Mouse (Mus musculus) monocyte, adult 2 months (primary cell): ENCODE measurements around the gene Ankrd55.
"Not testable (repeated sequence)": the region's sequence is repeated elsewhere in the genome, so short reads cannot be mapped to it uniquely, and the experiment has no call there.

Experiments
- DNase-seq, 2 experiments: peaks; one replicate each; pipeline ENCODE4 v3.0.0; 2022; ENCODE audit warnings: low spot score in 2 of 2, low read depth in 1 of 2

Ankrd55 gene

DNA sequence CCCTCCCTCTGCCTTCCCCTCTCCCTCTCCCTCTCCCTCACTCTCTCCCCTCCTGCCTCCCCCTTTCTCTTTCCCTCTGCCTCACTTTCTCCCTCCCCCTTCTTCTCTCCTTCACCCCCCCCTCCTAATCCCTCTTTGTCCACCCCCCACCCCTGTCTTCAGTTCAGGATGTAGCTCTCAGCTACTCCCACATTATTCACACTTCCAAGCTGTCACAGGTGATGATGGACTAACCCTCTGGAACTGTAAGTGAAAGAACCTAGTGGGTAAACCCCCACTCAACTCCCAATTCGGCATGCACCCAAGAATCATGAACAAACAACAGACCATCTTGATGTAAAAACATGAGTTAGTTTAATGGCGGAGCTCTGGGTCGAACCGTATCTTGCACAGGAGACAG lies 122.2 kb downstream of the Ankrd55 start:
- DNase-seq: no peak

DNA sequence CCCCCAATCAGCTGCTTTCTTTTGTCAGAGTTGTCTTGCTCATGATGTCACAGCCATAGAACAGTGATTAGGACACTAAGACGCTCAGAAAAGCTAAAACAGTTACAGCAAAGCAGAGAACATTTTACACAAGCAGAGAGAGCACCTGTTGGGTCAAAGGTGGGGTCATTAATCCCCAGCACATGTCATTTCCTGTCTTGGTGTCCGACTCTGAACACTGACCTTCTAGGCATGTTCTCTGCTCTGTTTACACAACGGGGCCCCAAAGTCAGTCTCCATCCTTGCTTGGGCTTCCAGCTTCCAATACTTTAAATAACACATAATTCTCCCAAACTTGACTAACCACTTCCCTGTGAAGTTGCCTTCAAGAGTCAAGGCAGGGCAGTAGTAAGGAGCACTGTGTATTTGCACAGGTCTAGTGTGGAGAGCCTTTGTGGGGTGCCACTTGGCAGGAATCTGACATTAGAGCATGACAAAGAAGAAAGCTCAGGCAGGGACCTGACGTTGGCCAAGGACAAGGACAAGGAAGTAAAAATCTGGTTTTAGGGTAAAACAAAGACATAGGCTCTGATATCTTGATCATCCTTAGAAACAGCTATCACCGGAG lies 123.1 kb downstream of the Ankrd55 start:
- no peak for DNase-seq

DNA sequence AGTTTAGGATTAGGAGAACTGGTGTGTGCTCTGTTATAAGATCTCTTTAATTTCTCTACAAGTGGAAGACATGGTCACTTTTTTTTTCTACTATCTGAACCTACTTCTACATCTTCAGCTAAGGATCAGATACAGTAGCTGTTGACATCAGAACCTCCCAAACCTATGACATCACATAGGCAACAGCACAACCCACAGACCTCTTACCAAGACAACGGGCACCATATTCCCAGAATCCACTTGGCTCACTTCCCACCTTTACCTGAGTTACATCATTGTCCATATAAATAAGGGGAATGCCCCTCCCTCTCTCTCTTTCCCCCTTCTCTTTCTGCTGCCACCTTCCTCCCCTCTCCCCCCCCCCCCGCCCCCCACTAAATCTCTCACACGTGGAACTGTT lies 124.0 kb downstream of the Ankrd55 start:
- DNase-seq: no peak

DNA sequence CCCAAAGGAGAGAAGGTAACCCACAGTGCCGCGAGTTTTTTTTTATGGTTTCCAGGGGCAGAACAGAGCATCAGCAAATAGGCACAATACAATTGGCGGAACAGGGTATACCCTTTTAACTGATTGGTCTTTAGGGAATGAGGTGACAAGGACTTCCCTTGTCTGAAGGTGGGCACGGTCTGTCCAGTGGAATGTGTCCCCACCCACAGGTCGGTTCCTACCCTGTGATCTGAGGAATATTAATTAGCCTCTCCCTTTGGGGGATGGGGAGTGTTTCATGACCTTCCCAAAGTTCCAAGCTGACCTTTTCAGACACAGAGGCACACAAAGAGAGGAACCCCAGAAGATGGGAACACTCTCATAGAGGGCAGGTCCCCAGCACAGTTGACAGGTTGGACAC lies 124.6 kb downstream of the Ankrd55 start:
- no peak for DNase-seq

DNA sequence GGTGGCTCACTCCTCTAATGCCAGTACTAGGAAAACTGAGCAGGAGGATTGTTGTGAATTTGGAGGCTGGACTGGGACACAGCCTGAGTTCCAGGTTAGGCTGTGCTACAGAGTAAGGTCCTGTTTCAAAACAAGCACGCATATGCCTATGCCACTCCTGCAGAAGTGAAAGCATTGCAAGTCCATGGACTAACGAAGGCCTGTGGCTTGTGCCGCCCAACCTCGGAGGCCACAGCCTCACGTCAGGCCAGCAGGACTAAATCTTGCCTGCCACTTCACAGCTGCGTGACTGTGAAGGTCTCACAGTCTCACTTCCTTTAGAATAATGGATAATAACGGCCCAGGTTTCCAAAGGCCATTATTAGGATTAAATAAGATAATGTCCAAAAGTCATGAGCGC lies 125.4 kb downstream of the Ankrd55 start:
- peak; percentile 27 to 56 for DNase-seq

DNA sequence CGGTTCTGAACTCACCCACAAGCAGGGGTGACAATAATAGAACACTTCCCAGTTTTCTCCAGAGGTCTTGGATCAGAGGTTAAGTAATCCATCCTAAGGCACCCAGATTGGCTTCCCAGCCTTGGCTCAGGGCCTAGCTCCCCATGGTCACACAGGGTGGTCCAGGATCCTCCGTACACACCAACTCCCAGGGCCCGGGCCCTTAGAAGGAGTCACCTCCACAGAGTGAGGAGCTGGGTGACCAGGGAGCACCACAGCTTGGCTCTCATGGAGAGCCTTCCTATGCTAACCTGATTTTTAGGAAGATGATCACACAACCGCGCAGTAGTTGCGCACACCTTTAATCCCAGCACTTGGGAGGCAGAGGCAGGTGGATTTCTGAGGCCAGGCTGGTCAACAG lies 127.6 kb downstream of the Ankrd55 start:
- no peak for DNase-seq

DNA sequence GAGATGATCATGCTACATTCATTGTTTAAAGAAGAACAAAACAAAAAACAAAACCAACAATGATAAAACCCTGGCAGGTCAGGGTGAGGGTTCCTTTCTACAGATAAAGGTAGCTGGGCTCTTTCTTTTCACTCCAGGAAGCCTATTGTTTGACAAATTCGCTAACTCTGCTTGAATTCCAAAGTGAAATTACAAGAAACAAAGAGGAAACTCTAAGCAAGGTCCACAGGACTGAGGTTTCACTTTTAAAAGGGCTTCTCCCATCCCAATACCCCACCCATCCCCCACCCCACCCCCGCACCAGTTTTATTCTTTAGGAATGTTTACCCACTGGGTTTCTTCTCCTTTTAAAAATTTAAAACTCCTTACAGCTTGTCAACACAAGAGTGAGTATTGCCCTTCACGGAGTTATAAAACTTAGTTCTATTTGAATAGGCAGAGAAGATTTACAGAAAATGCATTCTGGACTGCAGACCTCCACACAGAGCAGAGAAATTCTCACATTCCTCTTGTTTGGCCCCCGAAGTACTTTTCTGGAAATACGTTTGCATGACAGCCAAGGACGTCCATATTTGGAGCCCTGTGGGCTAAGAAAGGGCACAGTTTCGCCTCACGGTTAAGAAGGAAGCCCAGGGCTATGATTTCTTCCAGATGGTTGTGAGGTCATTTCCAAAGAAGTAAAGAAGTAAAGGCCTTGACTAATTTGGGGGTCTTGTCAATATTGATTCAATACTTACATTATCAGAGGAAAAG lies 128.3 kb downstream of the Ankrd55 start:
- DNase-seq: no peak

DNA sequence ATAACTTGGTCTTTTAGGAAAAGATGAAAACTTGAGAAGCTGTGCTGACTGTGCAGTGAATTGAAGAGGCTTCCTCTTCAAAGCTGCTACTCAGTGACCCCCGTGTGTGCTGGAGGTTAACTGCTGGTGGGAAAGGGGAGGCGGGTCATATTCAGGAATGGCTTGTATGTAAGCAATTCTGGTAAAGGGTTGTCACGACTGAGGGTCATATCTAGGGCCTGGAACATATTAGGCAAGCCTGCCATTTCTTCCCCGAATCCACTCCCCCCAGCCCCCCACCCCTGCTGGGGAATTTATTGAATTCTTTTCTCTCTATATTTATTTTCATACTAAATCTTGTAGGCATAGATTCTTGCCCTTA lies 128.9 kb downstream of the Ankrd55 start:
- no peak for DNase-seq

DNA sequence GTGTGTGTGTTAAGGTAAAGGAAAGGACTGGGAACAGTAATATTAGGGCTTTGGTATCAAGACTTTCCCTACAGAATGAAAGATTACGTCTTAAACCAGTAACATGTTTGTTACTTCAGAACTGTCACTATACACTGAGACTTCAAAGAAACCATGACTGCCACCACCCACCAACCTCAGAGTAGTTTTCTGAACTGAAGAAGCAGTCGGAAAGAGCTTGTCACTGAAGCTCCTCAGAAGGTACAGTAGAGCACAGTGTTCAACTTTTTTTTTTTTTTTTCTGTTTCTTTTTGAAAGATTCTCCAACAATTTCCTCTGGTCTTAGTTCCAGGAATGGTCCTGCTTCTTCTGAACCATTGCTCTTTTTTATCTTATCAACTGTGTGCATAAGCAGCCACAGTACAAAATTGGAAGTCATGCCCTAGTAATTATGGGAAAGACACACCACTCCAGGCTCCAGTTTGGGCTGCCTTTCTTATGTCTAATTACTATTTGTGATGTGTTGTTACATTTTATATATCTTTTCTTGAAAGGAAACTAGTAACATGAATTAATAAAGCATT lies 129.7 kb downstream of the Ankrd55 start:
- DNase-seq: no peak

DNA sequence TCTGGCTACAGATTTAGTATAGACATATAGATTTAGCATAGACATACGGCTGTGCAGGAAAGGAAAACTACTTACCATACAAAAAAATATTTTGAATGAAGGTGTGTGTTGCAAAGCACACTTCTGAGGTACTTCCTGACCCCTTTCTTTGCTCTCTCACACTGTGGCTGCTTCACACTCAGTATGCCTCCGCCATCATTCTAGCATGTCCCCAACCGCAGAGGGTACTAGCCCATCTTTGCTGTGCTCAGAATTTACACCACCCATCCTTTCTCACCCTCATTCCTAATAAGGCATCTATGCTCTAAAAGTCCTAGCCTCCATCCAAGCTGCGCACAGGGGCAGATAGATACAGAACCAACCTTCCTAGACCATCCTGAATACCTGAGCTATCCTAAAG lies 130.3 kb downstream of the Ankrd55 start:
- no peak for DNase-seq

DNA sequence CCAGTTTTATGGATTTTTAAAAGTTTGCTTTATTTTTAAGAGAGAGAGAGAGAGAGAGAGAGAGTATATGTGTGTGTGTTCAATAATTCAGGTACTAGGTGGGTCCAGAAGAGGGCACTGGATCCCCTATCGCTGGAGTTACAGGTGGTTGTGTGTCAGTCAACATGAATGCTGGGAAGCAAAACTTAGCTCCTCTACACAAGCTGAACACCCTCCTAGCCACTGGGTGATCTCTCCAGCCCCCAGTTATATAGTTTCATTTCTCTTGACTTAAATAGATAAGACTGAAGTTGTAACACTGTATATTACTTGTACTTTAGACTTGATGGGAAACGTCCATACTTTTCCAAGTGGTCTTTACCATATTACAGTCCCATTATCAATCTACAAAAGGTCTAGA lies 136.0 kb downstream of the Ankrd55 start:
- DNase-seq: no peak

DNA sequence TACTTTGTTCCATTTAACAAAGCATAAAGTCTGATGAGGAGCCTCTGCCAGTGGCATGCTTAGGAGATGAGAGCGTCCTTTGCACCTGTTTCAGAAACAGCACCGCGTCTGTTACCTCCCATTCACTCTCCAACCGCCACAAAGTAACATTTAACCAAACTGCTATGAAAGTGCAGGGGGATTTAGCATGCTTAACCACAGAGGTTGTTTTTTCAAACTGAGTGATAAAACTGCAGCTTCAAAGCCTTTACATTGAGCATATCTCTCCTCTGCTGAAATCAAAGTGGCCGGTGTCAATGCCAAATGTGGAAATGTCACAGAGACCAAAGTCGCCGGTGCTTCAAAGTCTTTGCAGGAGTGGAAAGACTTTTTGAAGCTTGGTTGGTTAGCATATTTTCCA lies 136.4 kb downstream of the Ankrd55 start:
- DNase-seq: no peak

DNA sequence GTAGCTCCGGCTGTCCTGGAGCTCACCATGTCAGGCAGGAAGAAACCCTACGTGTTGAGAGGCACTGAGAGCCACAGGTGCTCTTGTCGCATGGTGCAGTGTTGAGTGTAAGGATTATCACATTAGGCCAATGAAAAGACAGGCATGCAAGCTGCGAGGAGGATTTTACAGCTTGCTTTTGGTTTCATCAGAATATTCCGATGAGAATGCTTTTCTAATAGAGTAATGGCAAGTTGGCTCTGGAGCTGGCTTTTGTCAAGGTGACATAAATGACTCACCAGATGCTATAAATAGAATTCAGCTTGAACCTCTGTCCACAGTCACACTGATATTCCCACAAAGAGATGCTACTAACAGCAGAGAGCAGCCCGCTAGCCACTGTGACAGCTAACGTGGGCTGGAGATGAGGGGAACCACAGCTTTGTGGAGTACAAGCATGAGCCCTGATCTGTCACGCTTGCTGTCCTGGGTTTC lies 137.0 kb downstream of the Ankrd55 start:
- no peak for DNase-seq

DNA sequence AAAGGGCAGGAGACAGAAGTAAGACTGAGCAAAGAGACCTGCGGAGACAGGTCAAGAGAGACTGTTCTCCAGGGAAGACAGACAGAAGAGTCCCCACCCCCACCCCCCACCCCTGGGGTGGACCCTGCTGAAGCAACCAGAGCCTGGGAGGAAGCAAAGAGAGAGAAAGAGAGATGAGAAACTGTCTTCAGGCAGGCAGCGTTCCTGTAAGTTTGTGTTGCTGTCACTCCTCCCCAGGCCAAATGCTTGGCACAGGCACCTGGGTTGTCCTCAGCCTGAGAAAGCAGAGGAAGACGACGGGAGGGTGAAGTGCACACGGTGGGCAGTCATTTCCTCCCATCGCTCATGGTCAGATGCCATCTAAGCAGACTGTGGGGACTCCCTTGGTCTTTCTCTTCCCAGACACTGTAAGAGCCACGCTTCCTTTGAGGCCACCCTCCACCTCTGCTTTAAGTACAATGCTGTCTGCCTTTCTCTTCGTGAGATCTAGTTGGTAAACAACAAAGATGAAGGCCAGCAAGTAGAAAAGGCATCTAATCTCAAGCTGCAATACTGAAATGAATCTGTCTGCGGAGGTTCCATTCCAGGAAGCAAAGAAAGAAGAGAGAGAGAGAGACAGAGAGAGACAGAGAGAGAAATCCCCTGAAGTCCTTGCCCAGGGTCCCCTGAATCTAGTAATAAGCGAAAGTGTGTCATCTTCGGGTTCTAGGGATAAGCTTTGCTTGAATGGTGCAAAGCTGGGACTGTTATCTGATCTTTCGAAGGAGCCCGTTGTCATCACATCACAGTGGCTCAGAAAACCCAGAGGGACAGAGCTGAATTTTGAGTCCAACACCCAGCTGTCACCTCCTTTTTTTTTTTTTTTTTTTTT lies 138.2 kb downstream of the Ankrd55 start:
- no peak for DNase-seq

DNA sequence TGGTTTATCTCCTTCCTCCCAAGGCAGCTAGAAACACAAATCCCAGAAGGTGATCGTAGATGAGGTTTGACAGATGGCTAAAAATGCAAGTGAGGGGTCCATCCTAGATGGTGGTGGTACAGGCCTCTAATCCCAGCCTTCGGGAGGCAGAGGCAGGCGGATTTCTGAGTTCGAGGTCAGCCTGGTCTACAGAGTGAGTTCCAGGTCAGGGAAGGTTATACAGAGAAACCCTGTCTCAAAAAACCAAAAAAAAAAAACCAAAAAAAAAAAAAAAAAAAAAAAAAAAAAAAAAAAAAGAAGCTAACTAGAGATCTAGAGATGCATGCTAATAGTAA lies 138.9 kb downstream of the Ankrd55 start:
- not testable (repeated sequence) for DNase-seq

DNA sequence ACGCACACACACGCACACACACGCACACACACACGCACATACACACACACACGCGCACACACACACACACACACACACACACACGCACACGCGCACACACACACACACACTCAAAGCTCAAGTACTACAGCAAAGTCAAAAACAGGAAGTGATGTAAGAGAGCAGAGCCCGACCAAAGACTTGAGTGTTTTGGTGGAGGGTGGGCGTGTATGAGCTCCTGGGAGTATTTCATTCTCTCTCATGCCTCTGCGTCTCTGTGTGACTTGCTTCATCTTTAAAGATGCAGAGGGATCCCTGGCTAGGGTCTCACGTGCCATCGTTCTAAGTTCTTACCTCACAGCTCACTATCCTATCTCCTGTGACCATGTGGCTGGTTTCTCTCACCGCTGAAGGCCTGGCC lies 139.3 kb downstream of the Ankrd55 start:
- DNase-seq: peak; percentile 8

DNA sequence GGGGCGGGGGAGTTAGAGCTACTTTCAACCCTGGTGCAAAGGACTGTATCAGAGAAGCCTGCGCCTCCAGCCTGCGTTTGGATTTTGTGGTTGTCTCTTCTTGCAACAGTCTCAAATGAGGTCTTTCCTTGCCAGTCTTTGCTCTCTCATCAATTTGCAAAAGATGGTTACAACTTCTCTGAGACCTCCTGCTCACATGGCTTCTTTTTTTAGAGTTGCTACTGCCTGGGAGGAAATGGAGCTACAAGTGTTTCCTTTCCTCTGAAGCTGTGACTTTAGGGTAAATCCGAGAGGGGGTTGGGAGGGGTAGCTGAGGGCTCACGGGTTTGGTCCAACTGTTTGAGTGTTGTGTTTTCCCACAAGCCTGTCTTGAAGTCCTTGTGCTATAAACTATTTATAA lies 145.0 kb downstream of the Ankrd55 start:
- DNase-seq: no peak
